Mouse (Mus musculus) ES-E14 (cell line): Measurements from ENCODE around the gene Ehmt2. TPM values are rescaled to one million over a fixed set of nuclear protein-coding genes. Genes with fewer than 3 reads are reported as not detected.
A peak's percentile ranks its signal among the peaks of the same experiment; 100 is the strongest.

Experiments
- DNase-seq: peaks from one replicate; pipeline ENCODE4 v3.0.0-alpha.2; 2013; ENCODE audit warnings: low read depth, low spot score
- H3K27ac ChIP-seq: 2 replicates; pipeline ENCODE4 v1.5.1; 2012; ENCODE audit warnings: low read depth, mild to moderate bottlenecking, low read length, moderate library complexity, mixed read lengths; ENCODE audit not compliant: poor library complexity, insufficient read depth, severe bottlenecking
- H3K36me3 ChIP-seq: 2 replicates; pipeline ENCODE4 v1.6.1; 2012; ENCODE audit warnings: mild to moderate bottlenecking, low read length, moderate library complexity, mixed read lengths; ENCODE audit not compliant: control insufficient read depth, poor library complexity, insufficient read depth, severe bottlenecking
- H3K4me1 ChIP-seq, 2 experiments: fragments of 150-350 bp in 1 of 2; sonication (generic) in 1 of 2; 2 replicates each; pipeline ENCODE4 v1.6.1; 2012; ENCODE audit warnings: low read length in 2 of 2, mild to moderate bottlenecking in 1 of 2, mixed read lengths in 1 of 2; ENCODE audit not compliant: control insufficient read depth in 2 of 2, insufficient read depth in 2 of 2, poor library complexity in 1 of 2
- H3K4me3 ChIP-seq, 2 experiments: fragments of 150-350 bp in 1 of 2; sonication (generic) in 1 of 2; 2 replicates each; pipeline ENCODE4 v1.5.1; 2012; ENCODE audit warnings: low read length in 2 of 2, low read depth in 1 of 2, mild to moderate bottlenecking in 1 of 2, mixed read lengths in 1 of 2; ENCODE audit not compliant: insufficient read depth in 1 of 2, poor library complexity in 1 of 2, severe bottlenecking in 1 of 2
- H3K9ac ChIP-seq: 2 replicates; pipeline ENCODE4 v1.6.1; 2012; ENCODE audit warnings: low read depth, mild to moderate bottlenecking, low read length, mixed read lengths; ENCODE audit not compliant: poor library complexity, insufficient read depth, severe bottlenecking
- H3K9me3 ChIP-seq: fragments of 150-350 bp; sonication (generic); 2 replicates; pipeline ENCODE4 v1.6.1; 2012; ENCODE audit warnings: low read depth, mild to moderate bottlenecking, low read length; ENCODE audit not compliant: control insufficient read depth, insufficient read depth
- CHD2 ChIP-seq: IDR thresholded peaks from 2 replicates; pipeline ENCODE4 v1.6.1; 2014; ENCODE audit warnings: mild to moderate bottlenecking, low read depth, low read length, inconsistent platforms
- HCFC1 ChIP-seq: IDR thresholded peaks from 2 replicates; pipeline ENCODE4 v1.6.1; 2012; ENCODE audit warnings: low read length, inconsistent platforms, borderline replicate concordance; ENCODE audit not compliant: insufficient read depth
- MAFK ChIP-seq: IDR thresholded peaks from 2 replicates; pipeline ENCODE4 v1.6.1; 2014; ENCODE audit warnings: mild to moderate bottlenecking, low read depth, low read length, inconsistent platforms; ENCODE audit not compliant: insufficient read depth
- ZC3H11A ChIP-seq: IDR thresholded peaks from 2 replicates; pipeline ENCODE4 v1.6.1; 2012; ENCODE audit warnings: low read depth, mild to moderate bottlenecking, inconsistent platforms, low read length, borderline replicate concordance
- ZNF384 ChIP-seq: IDR thresholded peaks from 2 replicates; pipeline ENCODE4 v1.6.1; 2012; ENCODE audit warnings: low read depth, low read length, inconsistent platforms
- in situ Hi-C, 2 experiments: fragments of 600-800 bp; cut with MboI; formaldehyde crosslinking; loops; one replicate each; pipeline ENCODE4 v1.15.1; 2025; ENCODE audit warnings: low sequenced_read_pairs in 2 of 2, inconsistent platforms in 1 of 2; ENCODE audit not compliant: unreplicated experiment in 2 of 2
- total RNA-seq: library from RNA; depleted of rRNA; stranded (reverse); fragments of 300-350 nt; gene quantifications from 2 replicates; pipeline ENCODE4 v1.2.3, GENCODE M21; 2012

The Ehmt2 gene
- total RNA-seq, 1 experiment: 124 TPM

- TF ChIP-seq ZNF384 (no peak), ZC3H11A (no peak), CHD2 (no peak), MAFK (no peak), HCFC1 (no peak)
- no peaks in the 10 kb centered on the region for H3K9me3 ChIP-seq
- H3K27ac ChIP-seq: no peak overlapping the region
- in situ Hi-C loops: no loop called here
- H3K4me3 ChIP-seq: peak overlapping the region in 1 of 2 experiments; percentile 8; a peak in 1 of 4 replicates
- no peak for DNase-seq
- peaks cover 18% of the 10 kb centered on the region for H3K36me3 ChIP-seq
- peak overlapping the region; percentile 11; the same call in 1 of the 2 replicates for H3K9ac ChIP-seq
- peaks cover 2 to 9% of the 10 kb centered on the region in 2 experiments; a peak in 1 of 4 replicates for H3K4me1 ChIP-seq
Measured at GRCm38 (mm10) chr17:34917188-34917587, 18.9 kb downstream of the Ehmt2 start.

DNA sequence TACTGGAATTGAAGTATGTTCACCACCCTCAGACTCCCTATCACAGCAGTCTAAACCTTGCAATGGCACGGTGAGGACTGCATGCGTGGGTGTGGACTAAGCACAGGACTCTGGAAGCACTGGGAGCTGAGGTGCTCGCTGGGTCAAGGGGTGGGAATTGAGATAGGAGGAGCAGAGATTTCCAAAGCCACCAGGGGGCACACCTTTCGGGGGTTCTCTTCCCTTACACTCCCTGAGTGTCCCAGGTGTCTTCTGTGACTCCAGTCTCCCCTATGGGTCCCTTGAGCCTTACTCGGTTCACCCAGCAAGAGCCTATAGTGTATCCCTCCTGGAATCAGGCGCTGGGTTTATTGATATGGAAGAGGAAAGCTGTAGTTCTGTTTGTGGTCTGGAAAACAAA, 24.7 kb downstream of the Ehmt2 start:
- TF ChIP-seq ZNF384 (no peak), HCFC1 (no peak), CHD2 (no peak), MAFK (no peak), ZC3H11A (no peak)
- H3K36me3 ChIP-seq: no peaks in the 10 kb centered on the region
- H3K27ac ChIP-seq: no peak overlapping the region
- H3K4me1 ChIP-seq: peaks cover 2% of the 10 kb centered on the region in 2 experiments; a peak in 1 of 4 replicates
- H3K9ac ChIP-seq: no peak overlapping the region
- DNase-seq: no peak
- no peak overlapping the region for H3K4me3 ChIP-seq
- H3K9me3 ChIP-seq: no peaks in the 10 kb centered on the region
- in situ Hi-C loops: no loop called here

GRCm38 (mm10) chr17:34924258-34924657, 26.0 kb downstream of the Ehmt2 start:
- Histone ChIP-seq H3K27ac (no peak overlapping the region), H3K36me3 (no peaks in the 10 kb centered on the region), H3K4me1 (peaks cover 0 to 10% of the 10 kb centered on the region in 2 experiments; a peak in 2 of 4 replicates), H3K4me3 (no peak overlapping the region), H3K9ac (no peak overlapping the region), H3K9me3 (no peaks in the 10 kb centered on the region)
- TF ChIP-seq HCFC1 (no peak), ZNF384 (0 out of 2 replicates have a peak, but pooled peaks have one; percentile 40)
- no peak for DNase-seq
- in situ Hi-C loops: no loop called here

- TF ChIP-seq HCFC1: no peak
- no peak for TF ChIP-seq CHD2
- no peak for TF ChIP-seq ZNF384
- TF ChIP-seq ZC3H11A: no peak
- no peak for TF ChIP-seq MAFK
Measured at GRCm38 (mm10) chr17:34927306-34928019, 29.2 kb downstream of the Ehmt2 start.

More at GRCm38 (mm10) chr17:34927306-34928019, 29.2 kb downstream of the Ehmt2 start:
- H3K9ac ChIP-seq: 0 out of 2 replicates have a peak overlapping the region, but pooled peaks have one; percentile 52
- peaks cover 0 to 12% of the 10 kb centered on the region in 2 experiments; a peak in 2 of 4 replicates for H3K4me1 ChIP-seq
- H3K36me3 ChIP-seq: no peaks in the 10 kb centered on the region
- no peaks in the 10 kb centered on the region for H3K9me3 ChIP-seq
- in situ Hi-C loops: no loop called here
- peak overlapping the region in 1 of 2 experiments; percentile 59; a peak in 1 of 4 replicates for H3K4me3 ChIP-seq
- DNase-seq: no peak
- no peak overlapping the region for H3K27ac ChIP-seq
